Mouse (Mus musculus) liver, embryonic 11.5 days (tissue): ENCODE data around the gene Arid5a. TPM values are rescaled to one million over a fixed set of nuclear protein-coding genes. Genes with fewer than 3 reads are reported as not detected.

Experiments
- ATAC-seq: fragments of 200-750 bp; cut with Nextera tagmentation; replicated peaks from 2 replicates; pipeline ENCODE4 v1.8.0; 2017; ENCODE audit warnings: moderate number of reproducible peaks, mild to moderate bottlenecking, moderate TSS enrichment, moderate library complexity; ENCODE audit not compliant: low FRiP score
- DNase-seq: peaks from one replicate; pipeline ENCODE4 v3.0.0-alpha.2; 2017; ENCODE audit warnings: low spot score
- H3K27ac ChIP-seq: fragments of 300-500 bp; sonication (generic); 2 replicates; pipeline ENCODE4 v1.5.1; 2014; ENCODE audit warnings: mild to moderate bottlenecking, low read depth, low read length, control low read depth
- H3K27me3 ChIP-seq: fragments of 300-500 bp; sonication (generic); replicated peaks from 2 replicates; pipeline ENCODE4 v1.6.1; 2014; ENCODE audit warnings: low read length, mixed read lengths; ENCODE audit not compliant: control insufficient read depth, insufficient read depth
- H3K36me3 ChIP-seq: fragments of 300-500 bp; sonication (generic); 2 replicates; pipeline ENCODE4 v1.6.1; 2014; ENCODE audit warnings: mild to moderate bottlenecking, low read length, moderate library complexity, mixed read lengths; ENCODE audit not compliant: control insufficient read depth, insufficient read depth
- H3K4me1 ChIP-seq: fragments of 300-500 bp; sonication (generic); replicated peaks from 2 replicates; pipeline ENCODE4 v1.6.1; 2014; ENCODE audit warnings: low read length, mixed read lengths; ENCODE audit not compliant: control insufficient read depth, insufficient read depth
- H3K4me2 ChIP-seq: fragments of 300-500 bp; sonication (generic); 2 replicates; pipeline ENCODE4 v1.6.1; 2014; ENCODE audit warnings: mild to moderate bottlenecking, control low read depth, moderate library complexity
- H3K4me3 ChIP-seq: fragments of 300-500 bp; sonication (generic); 2 replicates; pipeline ENCODE4 v1.5.1; 2014; ENCODE audit warnings: low read depth, low read length, control low read depth
- H3K9ac ChIP-seq: fragments of 300-500 bp; sonication (generic); 2 replicates; pipeline ENCODE4 v1.6.1; 2014; ENCODE audit warnings: low read depth, low read length, control low read depth
- H3K9me3 ChIP-seq: fragments of 300-500 bp; sonication (generic); 2 replicates; pipeline ENCODE4 v1.6.1; 2016; ENCODE audit warnings: low read length, inconsistent platforms, mixed read lengths; ENCODE audit not compliant: control insufficient read depth
- WGBS: fragments of 180-500 bp; shearing (Covaris S2); extraction: QIAGEN DNeasy Blood & Tissue Kit; methylation state at CpG from one replicate; pipeline ENCODE4 v1.1.7; 2014; 5-methylcytosine and 5-hydroxymethylcytosine counted together
- polyA plus RNA-seq: library from polyadenylated mRNA; unstranded; fragments of >200 nt; fragmentation: Nextera tagmentation; extraction: Ambion mirVana; gene quantifications from 2 replicates; pipeline ENCODE4 v1.2.1, GENCODE M21; 2014

Arid5a gene
- 2.4 and 3.9 TPM in 2 replicates for polyA plus RNA-seq

- WGBS: 1% methylated on average over 65 of the region's 65 CpGs
- H3K9me3 ChIP-seq: no peaks in the 10 kb centered on the region
- peak within 1 kb of the TSS; percentile 72 for H3K4me3 ChIP-seq
- DNase-seq: peak; percentile 87
- peaks cover 34% of the 10 kb centered on the region for H3K27me3 ChIP-seq
- peak within 1 kb of the TSS; percentile 64 for H3K27ac ChIP-seq
- peaks cover 14% of the 10 kb centered on the region for H3K4me1 ChIP-seq
- ATAC-seq: peak; percentile 93
- peak within 1 kb of the TSS; percentile 96 for H3K4me2 ChIP-seq
- H3K36me3 ChIP-seq: no peaks in the 10 kb centered on the region
- H3K9ac ChIP-seq: peak within 1 kb of the TSS; percentile 71
These were observed at the start of gene Arid5a for GRCm38 (mm10) chr1:36307495-36308280. Arid5a (plus strand) TSS chr1:36307733.

GRCm38 (mm10) chr1:36258631-36259030 is 48.9 kb upstream of the Arid5a start:
- H3K4me3 ChIP-seq: no peak overlapping the region
- H3K9ac ChIP-seq: no peak overlapping the region
- H3K4me2 ChIP-seq: no peak overlapping the region
- no peaks in the 10 kb centered on the region for H3K36me3 ChIP-seq
- DNase-seq (no peak), ATAC-seq (no peak)
- peaks cover 6% of the 10 kb centered on the region; the same call in 1 of the 2 replicates for H3K27me3 ChIP-seq
- no peak overlapping the region for H3K27ac ChIP-seq
- peaks cover 4% of the 10 kb centered on the region; the same call in 1 of the 2 replicates for H3K9me3 ChIP-seq
- no peaks in the 10 kb centered on the region; the same call in 1 of the 2 replicates for H3K4me1 ChIP-seq
- 43% methylated on average over 2 of the region's 2 CpGs for WGBS

DNA sequence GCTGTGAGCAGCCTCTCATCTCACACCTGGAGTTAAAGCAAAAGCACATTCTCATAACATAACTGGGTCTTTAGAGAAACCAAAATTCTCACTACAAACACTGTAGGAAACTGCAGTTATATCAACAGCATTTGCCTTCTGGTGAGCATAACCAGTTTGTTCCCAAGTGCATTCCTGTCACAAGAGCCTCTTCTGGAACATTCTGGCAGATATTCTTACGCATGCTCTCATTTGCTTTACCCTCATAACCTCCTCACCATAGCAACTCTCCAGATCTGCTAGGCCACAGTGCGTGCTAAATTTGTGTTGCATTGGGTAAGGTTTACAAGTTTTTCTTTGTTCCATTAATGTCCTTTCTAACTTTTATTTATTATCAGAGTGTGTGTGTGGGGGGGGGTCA is 48.3 kb upstream of the Arid5a start:
- Histone ChIP-seq H3K27ac (no peak overlapping the region), H3K4me3 (no peak overlapping the region), H3K27me3 (peaks cover 6% of the 10 kb centered on the region; the same call in 1 of the 2 replicates), H3K36me3 (no peaks in the 10 kb centered on the region), H3K4me2 (no peak overlapping the region), H3K9ac (no peak overlapping the region), H3K4me1 (peaks cover under 1% of the 10 kb centered on the region), H3K9me3 (peaks cover 4% of the 10 kb centered on the region; the same call in 1 of the 2 replicates)
- ATAC-seq (no peak), DNase-seq (no peak)
- WGBS: 89% methylated on average over 2 of the region's 2 CpGs

- peaks cover 6% of the 10 kb centered on the region; the same call in 1 of the 2 replicates for H3K27me3 ChIP-seq
- ATAC-seq: no peak
- no peak for DNase-seq
- H3K4me3 ChIP-seq: no peak overlapping the region
- WGBS: 96% methylated on average over 1 of the region's 1 CpGs
- H3K9ac ChIP-seq: no peak overlapping the region
- H3K36me3 ChIP-seq: no peaks in the 10 kb centered on the region
- H3K27ac ChIP-seq: no peak overlapping the region
- H3K9me3 ChIP-seq: peaks cover 4% of the 10 kb centered on the region; the same call in 1 of the 2 replicates
- no peak overlapping the region for H3K4me2 ChIP-seq
- peaks cover 4% of the 10 kb centered on the region for H3K4me1 ChIP-seq
These were observed 47.1 kb upstream of the Arid5a start for GRCm38 (mm10) chr1:36260418-36260817.

DNA sequence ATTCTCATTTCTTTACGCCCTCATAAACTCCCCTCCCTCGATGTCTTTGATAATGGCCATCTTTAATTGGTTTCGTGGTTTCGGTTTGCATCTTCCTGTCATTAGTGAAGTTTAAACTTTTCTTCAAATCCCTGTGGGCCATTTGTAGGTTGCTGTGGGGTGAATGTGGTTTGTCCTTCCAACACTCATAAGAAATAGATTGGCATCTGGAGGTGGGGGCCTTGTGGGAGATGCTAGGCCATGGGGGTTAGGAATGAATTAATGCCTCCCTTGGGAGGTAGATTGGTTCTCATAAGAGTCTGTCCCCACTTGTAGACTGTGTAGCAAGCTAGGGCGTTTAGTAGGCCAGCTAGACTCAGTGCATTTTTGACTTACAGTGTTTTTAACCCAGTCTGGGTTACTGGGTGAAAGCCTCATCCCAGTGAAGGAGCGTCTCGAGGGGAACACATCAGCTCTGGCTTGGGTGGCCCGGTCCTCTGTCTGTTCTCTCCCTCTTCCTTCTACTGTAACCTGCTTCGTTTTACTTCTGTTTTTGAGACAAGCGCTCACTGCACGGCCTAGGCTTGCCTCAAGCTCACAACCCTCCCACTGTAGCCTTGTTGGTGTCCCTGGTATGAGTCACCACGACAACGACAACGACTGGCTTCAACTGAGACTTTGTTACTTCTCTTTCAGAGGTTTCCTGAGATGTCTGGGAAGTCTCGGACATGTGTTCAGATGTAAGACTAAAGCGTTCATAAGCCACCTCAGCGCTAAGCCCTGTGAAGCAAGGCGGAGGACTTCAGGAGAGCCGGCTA is 45.6 kb upstream of the Arid5a start:
- ATAC-seq: no peak
- 53% methylated on average over 19 of the region's 19 CpGs for WGBS
- no peak overlapping the region for H3K27ac ChIP-seq

DNA sequence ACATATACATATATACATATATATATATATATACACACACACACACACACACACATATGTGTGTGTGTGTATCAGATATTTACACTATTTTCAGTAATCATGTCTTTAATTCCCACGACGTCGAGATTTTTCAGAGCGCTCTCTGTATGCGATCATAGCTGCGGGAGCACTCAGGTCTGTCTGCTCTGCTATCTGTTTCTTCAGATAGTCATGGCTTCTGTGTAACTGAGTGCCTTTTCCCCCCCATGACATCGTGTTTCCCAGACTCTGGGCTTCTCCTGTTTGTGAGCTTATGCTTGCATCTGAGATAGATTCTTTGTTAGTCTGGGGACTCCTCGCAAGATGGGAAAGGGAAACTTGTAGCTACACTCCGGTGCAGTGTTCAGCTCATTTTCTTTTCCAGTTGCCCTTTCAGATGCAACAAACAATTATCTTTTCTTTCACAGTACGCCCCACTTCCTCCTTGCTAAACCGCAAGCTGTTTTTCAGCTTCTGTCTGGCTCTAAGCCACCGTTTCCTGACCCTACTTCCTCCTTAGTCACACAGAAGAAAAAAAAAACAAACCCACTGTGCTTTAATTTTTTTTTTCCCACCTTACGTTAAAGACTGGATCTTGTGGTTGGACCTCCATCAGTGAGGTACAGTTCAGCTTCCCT is 43.6 kb upstream of the Arid5a start:
- ATAC-seq (0 out of 2 replicates have a peak, but pooled peaks have one; percentile 36), DNase-seq (no peak)
- Histone ChIP-seq H3K9me3 (0 out of 2 replicates have a peak, but pooled peaks cover 3% of the 10 kb centered on the region), H3K4me3 (peak overlapping the region; percentile 24; the same call in 1 of the 2 replicates), H3K9ac (no peak overlapping the region), H3K36me3 (no peaks in the 10 kb centered on the region), H3K4me2 (peak overlapping the region; percentile 58), H3K4me1 (peaks cover 6% of the 10 kb centered on the region), H3K27ac (peak overlapping the region; percentile 61; the same call in 1 of the 2 replicates), H3K27me3 (0 out of 2 replicates have a peak, but pooled peaks cover 2% of the 10 kb centered on the region)
- 32% methylated on average over 13 of the region's 13 CpGs for WGBS

More for the DNA sequence above, 45.6 kb upstream of the Arid5a start:
- Histone ChIP-seq H3K36me3 (no peaks in the 10 kb centered on the region), H3K9ac (no peak overlapping the region), H3K4me1 (peaks cover 4% of the 10 kb centered on the region), H3K27me3 (no peaks in the 10 kb centered on the region), H3K4me3 (no peak overlapping the region), H3K9me3 (0 out of 2 replicates have a peak, but pooled peaks cover 4% of the 10 kb centered on the region), H3K4me2 (no peak overlapping the region)
- no peak for DNase-seq

DNA sequence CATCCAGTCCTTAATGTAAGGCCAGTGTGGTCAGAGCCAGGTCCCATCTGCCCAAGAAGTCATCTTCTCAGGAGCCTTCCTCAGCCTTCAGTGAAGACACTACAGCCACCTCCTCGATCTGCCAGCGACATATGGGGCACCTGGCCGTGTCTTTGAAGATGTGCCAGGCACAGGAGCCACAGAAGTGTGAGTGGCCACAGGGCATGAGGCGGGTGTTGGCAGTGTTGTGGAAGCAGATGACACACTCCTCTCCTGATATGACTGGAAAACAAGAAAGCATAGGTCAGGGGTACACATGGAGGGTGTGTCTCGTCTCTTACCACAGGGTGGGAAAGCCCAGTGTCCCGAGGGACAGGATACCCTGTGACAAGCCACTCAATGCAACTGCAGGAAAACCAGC is 41.2 kb upstream of the Arid5a start:
- Histone ChIP-seq H3K27me3 (peaks cover 11% of the 10 kb centered on the region; the same call in 1 of the 2 replicates), H3K4me3 (no peak overlapping the region), H3K4me1 (peaks cover 20% of the 10 kb centered on the region), H3K9me3 (no peaks in the 10 kb centered on the region), H3K4me2 (no peak overlapping the region), H3K27ac (no peak overlapping the region), H3K36me3 (no peaks in the 10 kb centered on the region), H3K9ac (no peak overlapping the region)
- ATAC-seq: no peak
- DNase-seq: no peak
- 75% methylated on average over 6 of the region's 6 CpGs for WGBS

DNA sequence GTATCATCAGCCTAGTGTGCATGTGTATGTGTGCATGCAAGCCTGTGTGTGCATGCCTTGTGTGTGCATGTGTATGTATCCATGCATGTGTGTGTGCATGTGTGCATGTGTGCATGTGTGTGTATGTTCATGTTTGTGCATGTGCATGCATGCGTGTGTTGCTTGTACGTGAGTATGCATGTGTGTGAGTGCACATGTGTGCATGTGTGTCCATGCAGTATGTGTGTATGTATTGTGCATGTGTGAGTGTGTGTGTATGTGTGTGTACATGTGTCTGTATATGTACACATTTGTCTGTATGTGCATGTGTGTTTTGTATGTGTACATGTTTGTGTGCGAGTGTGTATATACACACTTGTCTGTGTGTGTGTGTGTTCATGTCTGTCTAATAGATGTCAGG is 39.9 kb upstream of the Arid5a start:
- H3K27ac ChIP-seq: no peak overlapping the region
- no peak for ATAC-seq
- peaks cover 33% of the 10 kb centered on the region for H3K4me1 ChIP-seq
- 93% methylated on average over 3 of the region's 3 CpGs for WGBS
- H3K9me3 ChIP-seq: no peaks in the 10 kb centered on the region
- no peak overlapping the region for H3K4me3 ChIP-seq
- no peak overlapping the region for H3K4me2 ChIP-seq
- no peaks in the 10 kb centered on the region for H3K36me3 ChIP-seq
- peaks cover 11% of the 10 kb centered on the region; the same call in 1 of the 2 replicates for H3K27me3 ChIP-seq
- no peak for DNase-seq
- no peak overlapping the region for H3K9ac ChIP-seq
